Mouse (Mus musculus) heart, embryonic 14.5 days (tissue): ENCODE measurements around the gene Samd13. TPM values are rescaled to one million over a fixed set of nuclear protein-coding genes. Genes with fewer than 3 reads are reported as not detected.

Experiments used
- ATAC-seq: fragments of 200-750 bp; cut with Nextera tagmentation; 2 replicates; pipeline ENCODE4 v1.8.0; 2017; ENCODE audit warnings: low read depth, moderate TSS enrichment; ENCODE audit not compliant: insufficient number of reproducible peaks, insufficient read depth, low FRiP score
- H3K27ac ChIP-seq, 2 experiments: fragments of 200-500 bp in 1 of 2; fragments of 300-500 bp in 1 of 2; sonication (generic) in 1 of 2; replicated peaks in 1 of 2; 2 replicates each; pipeline ENCODE4 v1.5.1; 2012 to 2014; ENCODE audit warnings: low read depth in 2 of 2, low read length in 2 of 2, control low read depth in 1 of 2, mild to moderate bottlenecking in 1 of 2, mixed read lengths in 1 of 2; ENCODE audit not compliant: control insufficient read depth in 1 of 2, insufficient read depth in 1 of 2
- H3K27me3 ChIP-seq: fragments of 300-500 bp; sonication (generic); 2 replicates; pipeline ENCODE4 v1.6.1; 2014; ENCODE audit warnings: mild to moderate bottlenecking, low read length, control low read depth; ENCODE audit not compliant: control insufficient read depth, insufficient read depth
- H3K36me3 ChIP-seq: fragments of 300-500 bp; sonication (generic); 2 replicates; pipeline ENCODE4 v1.6.1; 2014; ENCODE audit warnings: mild to moderate bottlenecking, control low read depth, low read length, mixed read lengths; ENCODE audit not compliant: control insufficient read depth, insufficient read depth
- H3K4me1 ChIP-seq, 2 experiments: fragments of 200-500 bp in 1 of 2; fragments of 300-500 bp in 1 of 2; sonication (generic) in 1 of 2; 2 replicates each; pipeline ENCODE4 v1.6.1; 2012 to 2014; ENCODE audit warnings: low read length in 2 of 2, control low read depth in 1 of 2, mixed read lengths in 1 of 2; ENCODE audit not compliant: control insufficient read depth in 2 of 2, insufficient read depth in 2 of 2
- H3K4me2 ChIP-seq: fragments of 300-500 bp; sonication (generic); 2 replicates; pipeline ENCODE4 v1.6.1; 2014; ENCODE audit warnings: mild to moderate bottlenecking, low read length
- H3K4me3 ChIP-seq, 2 experiments: fragments of 200-500 bp in 1 of 2; fragments of 300-500 bp in 1 of 2; sonication (generic) in 1 of 2; 2 replicates each; pipeline ENCODE4 v1.5.1; 2012 to 2014; ENCODE audit warnings: low read length in 2 of 2, mild to moderate bottlenecking in 2 of 2, control low read depth in 1 of 2, low read depth in 1 of 2, moderate library complexity in 1 of 2; ENCODE audit not compliant: control insufficient read depth in 1 of 2, insufficient read depth in 1 of 2
- H3K9ac ChIP-seq: fragments of 300-500 bp; sonication (generic); 2 replicates; pipeline ENCODE4 v1.6.1; 2014; ENCODE audit warnings: mild to moderate bottlenecking, low read length
- H3K9me3 ChIP-seq: fragments of 300-500 bp; sonication (generic); 2 replicates; pipeline ENCODE4 v1.6.1; 2016; ENCODE audit warnings: low read length, control low read depth; ENCODE audit not compliant: control insufficient read depth
- whole genome bisulfite sequencing: fragments of 180-500 bp; shearing (Covaris S2); extraction: QIAGEN DNeasy Blood & Tissue Kit; methylation state at CpG from one replicate; pipeline ENCODE4 v1.1.7; 2014; 5-methylcytosine and 5-hydroxymethylcytosine counted together
- polyA plus RNA-seq: library from polyadenylated mRNA; unstranded; fragments of >200 nt; fragmentation: Nextera tagmentation; extraction: Ambion mirVana; gene quantifications from 2 replicates; pipeline ENCODE4 v1.2.1, GENCODE M21; 2014

Samd13 gene
- polyA plus RNA-seq, 1 experiment from 2014 or later = 3.1 TPM

- Histone ChIP-seq H3K9ac (no peak overlapping the region), H3K9me3 (0 out of 2 replicates have a peak, but pooled peaks cover 2% of the 10 kb centered on the region), H3K4me3 (no peak overlapping the region), H3K27me3 (no peaks in the 10 kb centered on the region), H3K4me1 (peaks cover 4 to 7% of the 10 kb centered on the region in 2 experiments), H3K4me2 (no peak overlapping the region), H3K27ac (no peak overlapping the region), H3K36me3 (no peaks in the 10 kb centered on the region)
- no peak for ATAC-seq
- 83% methylated on average over 7 of the region's 7 CpGs for WGBS
Observed at GRCm38 (mm10) chr3:146711084-146711483, 25.7 kb upstream of the Samd13 start.

- H3K27me3 ChIP-seq = no peaks in the 10 kb centered on the region
- 67% methylated on average over 1 of the region's 1 CpGs for WGBS
Observed at GRCm38 (mm10) chr3:146709086-146709485, 23.7 kb upstream of the Samd13 start.

GRCm38 (mm10) chr3:146708381-146708780, 23.0 kb upstream of the Samd13 start:
- no peaks in the 10 kb centered on the region for H3K27me3 ChIP-seq
- no peak for ATAC-seq
- H3K9ac ChIP-seq = no peak overlapping the region
- H3K9me3 ChIP-seq = 0 out of 2 replicates have a peak, but pooled peaks cover 2% of the 10 kb centered on the region
- no peak overlapping the region for H3K4me2 ChIP-seq
- H3K27ac ChIP-seq = no peak overlapping the region
- no peaks in the 10 kb centered on the region for H3K36me3 ChIP-seq
- no peak overlapping the region for H3K4me3 ChIP-seq
- WGBS = 77% methylated on average over 3 of the region's 3 CpGs
- peaks cover 4 to 7% of the 10 kb centered on the region in 2 experiments for H3K4me1 ChIP-seq

More at GRCm38 (mm10) chr3:146709086-146709485, 23.7 kb upstream of the Samd13 start:
- no peak for ATAC-seq
- peaks cover 4 to 7% of the 10 kb centered on the region in 2 experiments for H3K4me1 ChIP-seq
- no peaks in the 10 kb centered on the region for H3K36me3 ChIP-seq
- H3K27ac ChIP-seq = no peak overlapping the region
- H3K4me3 ChIP-seq = no peak overlapping the region
- no peak overlapping the region for H3K4me2 ChIP-seq
- 0 out of 2 replicates have a peak, but pooled peaks cover 2% of the 10 kb centered on the region for H3K9me3 ChIP-seq
- no peak overlapping the region for H3K9ac ChIP-seq

GRCm38 (mm10) chr3:146704099-146704498, 18.7 kb upstream of the Samd13 start:
- Histone ChIP-seq H3K36me3 (no peaks in the 10 kb centered on the region), H3K9ac (no peak overlapping the region), H3K4me1 (peaks cover 5 to 7% of the 10 kb centered on the region in 2 experiments; a peak in 3 of 4 replicates), H3K4me2 (no peak overlapping the region), H3K27ac (no peak overlapping the region), H3K4me3 (no peak overlapping the region), H3K9me3 (0 out of 2 replicates have a peak, but pooled peaks cover 2% of the 10 kb centered on the region), H3K27me3 (no peaks in the 10 kb centered on the region)
- ATAC-seq = no peak
- WGBS = 91% methylated on average over 4 of the region's 4 CpGs

DNA sequence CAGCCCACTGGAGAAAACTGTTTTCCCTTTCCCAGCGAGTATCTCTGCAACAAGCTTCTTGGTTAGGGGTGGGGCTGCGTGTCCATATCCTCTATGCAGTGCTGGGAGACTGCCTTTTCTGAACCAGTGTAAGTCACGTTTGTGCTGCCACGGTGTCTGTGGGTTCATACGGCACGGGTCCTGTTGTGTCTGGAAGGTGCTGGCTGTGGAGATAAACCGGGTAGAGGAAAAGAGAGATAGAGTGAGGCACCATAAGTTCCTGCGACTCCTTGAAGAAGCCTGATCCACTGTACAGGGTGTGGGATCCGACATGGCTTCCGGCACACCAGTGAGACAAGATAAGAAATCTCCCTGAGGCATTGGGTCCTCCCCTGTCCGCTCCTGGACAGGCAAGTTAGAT, 14.7 kb upstream of the Samd13 start:
- Histone ChIP-seq H3K9ac (no peak overlapping the region), H3K9me3 (no peaks in the 10 kb centered on the region), H3K36me3 (no peaks in the 10 kb centered on the region), H3K27ac (no peak overlapping the region), H3K4me3 (no peak overlapping the region), H3K27me3 (no peaks in the 10 kb centered on the region), H3K4me1 (peaks cover 8 to 11% of the 10 kb centered on the region in 2 experiments; a peak in 3 of 4 replicates), H3K4me2 (peak overlapping the region; percentile 32)
- ATAC-seq = no peak
- WGBS = 30% methylated on average over 11 of the region's 11 CpGs

GRCm38 (mm10) chr3:146698982-146699381, 13.6 kb upstream of the Samd13 start:
- no peak for ATAC-seq
- Histone ChIP-seq H3K36me3 (no peaks in the 10 kb centered on the region), H3K4me1 (peaks cover 8 to 11% of the 10 kb centered on the region in 2 experiments; a peak in 3 of 4 replicates), H3K9me3 (no peaks in the 10 kb centered on the region), H3K4me3 (no peak overlapping the region), H3K4me2 (peak overlapping the region; percentile 39), H3K27ac (no peak overlapping the region), H3K27me3 (no peaks in the 10 kb centered on the region), H3K9ac (peak overlapping the region; percentile 38; the same call in 1 of the 2 replicates)
- 18% methylated on average over 11 of the region's 11 CpGs for WGBS

DNA sequence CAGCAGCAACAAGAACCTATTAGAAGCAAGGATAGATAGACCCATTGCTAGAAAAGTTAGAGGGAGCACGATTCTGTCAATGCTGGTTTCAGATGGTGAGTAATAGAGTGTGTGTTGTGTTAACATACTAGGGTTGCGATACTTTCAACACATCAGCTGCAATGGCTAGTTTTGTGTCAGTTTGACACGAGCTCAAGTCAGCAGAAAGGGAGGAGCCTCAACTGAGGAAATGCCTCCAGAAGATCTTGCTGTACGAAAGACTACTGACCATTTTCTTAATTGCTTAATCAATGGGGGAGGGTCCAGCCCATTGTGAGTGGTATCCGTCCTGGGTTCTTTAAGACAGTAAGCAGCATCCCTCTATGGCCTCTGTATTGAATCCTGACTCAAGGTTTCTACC, 7.2 kb upstream of the Samd13 start:
- H3K27ac ChIP-seq = no peak overlapping the region
- WGBS = 72% methylated on average over 5 of the region's 5 CpGs

More for the DNA sequence above, 7.2 kb upstream of the Samd13 start:
- Histone ChIP-seq H3K4me3 (no peak overlapping the region), H3K9me3 (no peaks in the 10 kb centered on the region), H3K4me1 (peaks cover 6 to 10% of the 10 kb centered on the region in 2 experiments; a peak in 3 of 4 replicates), H3K27me3 (no peaks in the 10 kb centered on the region), H3K9ac (no peak overlapping the region), H3K36me3 (no peaks in the 10 kb centered on the region), H3K4me2 (no peak overlapping the region)
- ATAC-seq = no peak
